Mouse (Mus musculus) central nervous system, embryonic 11.5 days (tissue): Measurements from ENCODE around the gene Mb. TPM values are rescaled to one million over a fixed set of nuclear protein-coding genes. Genes with fewer than 3 reads are reported as not detected.

Experiments
- polyA plus RNA-seq: library from polyadenylated mRNA; depleted of rRNA; stranded (reverse); fragments of >200 nt; gene quantifications from 2 replicates; pipeline ENCODE4 v1.2.3, GENCODE M21; 2012; rRNA removed

Mb gene
- 2.9 and 5.0 TPM in 2 replicates for polyA plus RNA-seq

GRCm38 (mm10) chr15:77050570-77050969 lies at the start of gene Mb:
TSS of gene Mb (minus strand) at chr15:77050670.

DNA sequence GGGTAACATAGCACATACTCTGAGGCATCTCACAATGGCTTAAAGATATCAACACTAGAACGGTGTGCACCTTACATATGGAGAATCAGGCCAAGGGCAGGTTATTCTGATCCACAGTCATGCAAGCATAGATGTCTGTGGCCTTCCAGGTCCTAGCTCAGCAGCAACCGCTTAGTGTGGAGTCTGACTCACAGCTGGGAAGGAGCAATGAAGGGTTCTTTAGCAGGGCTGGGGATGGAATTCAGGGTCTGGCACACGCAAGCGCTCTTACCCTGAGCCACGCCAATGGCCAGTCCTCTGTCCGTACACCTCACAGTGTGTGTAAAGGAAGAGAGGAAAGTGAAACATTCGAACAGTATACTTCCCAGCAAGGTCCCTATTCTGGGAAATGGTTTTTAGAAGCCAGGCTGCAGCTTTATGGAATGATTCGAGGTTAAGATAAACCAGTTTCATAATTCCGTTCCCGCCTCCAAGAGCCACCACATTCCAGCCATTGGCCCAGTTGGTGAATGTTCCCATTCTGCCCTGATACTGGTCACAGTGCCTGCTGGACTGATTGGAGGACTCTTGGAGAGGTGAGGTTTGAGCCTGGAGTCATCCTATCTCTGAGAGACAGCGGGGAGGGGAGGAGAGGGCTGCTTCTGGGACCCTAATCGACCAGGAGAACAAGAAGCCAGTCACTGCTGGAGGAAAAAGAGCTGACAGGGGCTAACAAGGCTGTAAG lies 5.7 kb downstream of the Mb start, which contains the start of gene Apol6:
TSS of gene Apol6 (plus strand) at position 133 of the 724 bp plus-strand sequence.

Other genes with a start within 250 kb of the Mb start
- gene Zfp251, start 179.2 kb downstream of the Mb start, polyA plus RNA-seq, result 18.0 and 20.2 TPM in 2 replicates
- 17.8 and 19.4 TPM in 2 replicates for gene Zfp7, start 171.4 kb downstream of the Mb start, polyA plus RNA-seq
- gene Gm49527, start 171.3 kb downstream of the Mb start, polyA plus RNA-seq, result 0.36 and 0.60 TPM in 2 replicates
- 26.8 and 30.7 TPM in 2 replicates for gene Zfp647, start 125.2 kb downstream of the Mb start, polyA plus RNA-seq
- gene 1110038F14Rik, start 102.2 kb downstream of the Mb start, polyA plus RNA-seq, result 48.2 and 78.7 TPM in 2 replicates
- 0.04 and 0.06 TPM in 2 replicates for gene Apol6, start 5.9 kb downstream of the Mb start, polyA plus RNA-seq